ENCODE assay signal across 21 mouse cellular contexts in genomic region chr5:64376466-64376865, GRCm38 (mm10).
DNase-seq lines count a peak whose midpoint lies in the region; ATAC-seq and TF ChIP-seq lines count a peak whose summit lies in the region.
"Had no signal": no experiment of that assay in that cellular context is flagged by ENCODE, and none has a peak within 500 bp of the region (broad histone marks: within the 10 kb centered on the region; RNA-seq: fewer than 3 reads in every experiment).

No protein-coding gene starts in this region.

- TF ChIP-seq CTCF in layer of hippocampus, adult 2 months (conservative IDR thresholded peaks at IDR 0.05), result no peak
- no peak for TF ChIP-seq CTCF in bone marrow, adult 2 months (IDR thresholded peaks at IDR 0.05; ENCODE audit: control insufficient read depth, insufficient read depth, low read length)
- TF ChIP-seq CTCF in brain, embryonic 14.5 days (IDR thresholded peaks at IDR 0.05; ENCODE audit: borderline replicate concordance, extremely low read depth, insufficient read depth, insufficient read length), result no peak

- no peak overlapping the region for H3K4me3 ChIP-seq in layer of hippocampus, adult 2 months
- no peak overlapping the region for H3K4me3 ChIP-seq in bone marrow, adult 2 months (replicated peaks; ENCODE audit: control insufficient read depth, low read depth, low read length)
- H3K4me3 ChIP-seq: embryonic facial prominence, embryonic 15.5 days; erythroblast, embryonic 14.5 days; forebrain, embryonic 10.5 days; heart, embryonic 12.5 days had no signal

- WGBS in bone marrow, adult 2 months, result 30% methylated on average over 7 of the region's 7 CpGs

- H3K4me1 ChIP-seq in bone marrow, adult 2 months (ENCODE audit: control insufficient read depth, insufficient read depth, low read length), result peaks cover 11% of the 10 kb centered on the region

- ATAC-seq in megakaryocyte progenitor cell, adult 5-6 weeks (replicated peaks; ENCODE audit: poor library complexity), result 0 out of 2 replicates have a peak, but pooled peaks have one; percentile 16
- no peak for ATAC-seq in megakaryocyte, adult 5-6 weeks (ENCODE audit: poor library complexity, severe bottlenecking)
- ATAC-seq: CD4-positive, CD25-positive, alpha-beta regulatory T cell, adult 4 months; forebrain, embryonic 14.5 days; hindbrain, embryonic 16.5 days had no signal

- no peak for DNase-seq in layer of hippocampus, adult 2 months (ENCODE audit: low spot score in 2 of 2)
- no peak for DNase-seq in layer of hippocampus, postnatal 25 days (ENCODE audit: extremely low spot score in 1 of 2, low spot score in 1 of 2)
- DNase-seq in brain, embryonic 14.5 days (ENCODE audit: low read depth), result peak; percentile 31
- DNase-seq in neural tube, embryonic 10.5 days (ENCODE audit: extremely low spot score, low spot score), result no peak
- DNase-seq in ovary, postnatal 36 days (ENCODE audit: low spot score), result no peak
- DNase-seq: adrenal gland, postnatal 10 days; cerebellum, adult 11 months; cerebellum, adult 8-10 months; cerebellum, postnatal 14 days; embryo, embryonic 11 days; gastrocnemius, postnatal 10 days had no signal

- no peak for TF ChIP-seq POLR2A in bone marrow, adult 2 months (IDR thresholded peaks at IDR 0.05; ENCODE audit: borderline replicate concordance, control insufficient read depth, low read depth, low read length)
- TF ChIP-seq POLR2A in brain, embryonic 14.5 days (IDR thresholded peaks at IDR 0.05; ENCODE audit: borderline replicate concordance, extremely low read depth, insufficient read depth, insufficient read length, poor library complexity, severe bottlenecking), result no peak

- H3K27ac ChIP-seq in layer of hippocampus, adult 2 months, result peak overlapping the region; percentile 46; the same call in 1 of the 2 replicates
- H3K27ac ChIP-seq in bone marrow, adult 2 months (ENCODE audit: control insufficient read depth, insufficient read depth, low read depth, low read length, poor library complexity), result peak overlapping the region; percentile 50
- H3K27ac ChIP-seq: embryonic facial prominence, embryonic 15.5 days had no signal
